Mouse (Mus musculus) midbrain, embryonic 14.5 days (tissue): ENCODE data around the gene Vars2. TPM values are rescaled to one million over a fixed set of nuclear protein-coding genes. Genes with fewer than 3 reads are reported as not detected.
A peak's percentile ranks its signal among the peaks of the same experiment; 100 is the strongest.

Experiments
- ATAC-seq: fragments of 200-750 bp; cut with Nextera tagmentation; 2 replicates; pipeline ENCODE4 v1.8.0; 2017; ENCODE audit warnings: moderate number of reproducible peaks, moderate library complexity; ENCODE audit not compliant: low FRiP score, low TSS enrichment
- DNase-seq: peaks from one replicate; pipeline ENCODE4 v3.0.0-alpha.2; 2015
- H3K27ac ChIP-seq: fragments of 300-500 bp; sonication (generic); replicated peaks from 2 replicates; pipeline ENCODE4 v1.5.1; 2014; ENCODE audit warnings: mild to moderate bottlenecking, low read depth, low read length, moderate library complexity
- H3K27me3 ChIP-seq: fragments of 300-500 bp; sonication (generic); 2 replicates; pipeline ENCODE4 v1.6.1; 2014; ENCODE audit warnings: low read length, control low read depth, mixed read lengths; ENCODE audit not compliant: control insufficient read depth, insufficient read depth
- H3K36me3 ChIP-seq: fragments of 300-500 bp; sonication (generic); 2 replicates; pipeline ENCODE4 v1.6.1; 2014; ENCODE audit warnings: low read length, control low read depth; ENCODE audit not compliant: control insufficient read depth, insufficient read depth
- H3K4me1 ChIP-seq: fragments of 300-500 bp; sonication (generic); 2 replicates; pipeline ENCODE4 v1.6.1; 2014; ENCODE audit warnings: mild to moderate bottlenecking, antibody characterized with exemption, low read length, control low read depth; ENCODE audit not compliant: control insufficient read depth, insufficient read depth
- H3K4me2 ChIP-seq: fragments of 300-500 bp; sonication (generic); 2 replicates; pipeline ENCODE4 v1.6.1; 2014; ENCODE audit warnings: mild to moderate bottlenecking, low read length, moderate library complexity
- H3K4me3 ChIP-seq: fragments of 300-500 bp; sonication (generic); replicated peaks from 2 replicates; pipeline ENCODE4 v1.5.1; 2014; ENCODE audit warnings: low read depth, low read length
- H3K9ac ChIP-seq: fragments of 300-500 bp; sonication (generic); replicated peaks from 2 replicates; pipeline ENCODE4 v1.6.1; 2014; ENCODE audit warnings: mild to moderate bottlenecking, low read length, moderate library complexity
- H3K9me3 ChIP-seq: fragments of 300-500 bp; sonication (generic); 2 replicates; pipeline ENCODE4 v1.6.1; 2016; ENCODE audit warnings: low read length, control low read depth, mixed read lengths; ENCODE audit not compliant: control insufficient read depth
- WGBS: fragments of 180-500 bp; shearing (Covaris S2); extraction: QIAGEN DNeasy Blood & Tissue Kit; methylation state at CpG from one replicate; pipeline ENCODE4 v1.1.7; 2014; 5-methylcytosine and 5-hydroxymethylcytosine counted together
- polyA plus RNA-seq: library from polyadenylated mRNA; unstranded; fragments of >200 nt; fragmentation: Nextera tagmentation; extraction: Ambion mirVana; gene quantifications from 2 replicates; pipeline ENCODE4 v1.2.1, GENCODE M21; 2014

The Vars2 gene
- polyA plus RNA-seq, 1 experiment from 2014 or later = 14.8 TPM

GRCm38 (mm10) chr17:35697759-35698500, 30.5 kb upstream of the Vars2 start:
- Histone ChIP-seq H3K4me3 (peak overlapping the region; percentile 43), H3K9ac (peak overlapping the region; percentile 78), H3K36me3 (peaks cover 9% of the 10 kb centered on the region), H3K27ac (peak overlapping the region; percentile 98), H3K27me3 (no peaks in the 10 kb centered on the region), H3K9me3 (no peaks in the 10 kb centered on the region), H3K4me2 (peak overlapping the region; percentile 89), H3K4me1 (peaks cover 38% of the 10 kb centered on the region)
- ATAC-seq = peak; percentile 68
- peak; percentile 79 for DNase-seq
- WGBS = 2% methylated on average over 15 of the region's 16 CpGs

- ATAC-seq (no peak; the same call in 1 of the 2 replicates), DNase-seq (no peak)
- H3K27me3 ChIP-seq = no peaks in the 10 kb centered on the region
- H3K9ac ChIP-seq = peak overlapping the region; percentile 78
- WGBS = 3% methylated on average over 1 of the region's 1 CpGs
- peak overlapping the region; percentile 43 for H3K4me3 ChIP-seq
- H3K27ac ChIP-seq = peak overlapping the region; percentile 98
- H3K9me3 ChIP-seq = no peaks in the 10 kb centered on the region
- H3K4me2 ChIP-seq = peak overlapping the region; percentile 89
- peaks cover 15% of the 10 kb centered on the region for H3K36me3 ChIP-seq
- peaks cover 37% of the 10 kb centered on the region for H3K4me1 ChIP-seq
These were observed 30.0 kb upstream of the Vars2 start for GRCm38 (mm10) chr17:35697429-35697758.

- DNase-seq (no peak), ATAC-seq (no peak)
- no peaks in the 10 kb centered on the region for H3K9me3 ChIP-seq
- 60% methylated on average over 6 of the region's 6 CpGs for WGBS
- peak overlapping the region; percentile 89 for H3K4me2 ChIP-seq
- H3K36me3 ChIP-seq = peaks cover 20% of the 10 kb centered on the region
- H3K4me1 ChIP-seq = peaks cover 30% of the 10 kb centered on the region
- peak overlapping the region; percentile 78; the same call in 1 of the 2 replicates for H3K9ac ChIP-seq
- H3K27me3 ChIP-seq = no peaks in the 10 kb centered on the region
- H3K27ac ChIP-seq = peak overlapping the region; percentile 98; the same call in 1 of the 2 replicates
- H3K4me3 ChIP-seq = peak overlapping the region; percentile 43
These were observed 29.3 kb upstream of the Vars2 start for GRCm38 (mm10) chr17:35696691-35697090.

- peak; percentile 60 for DNase-seq
These were observed 27.9 kb upstream of the Vars2 start for GRCm38 (mm10) chr17:35695289-35695688.

GRCm38 (mm10) chr17:35693906-35694305, 26.5 kb upstream of the Vars2 start:
- H3K9ac ChIP-seq = no peak overlapping the region
- H3K36me3 ChIP-seq = peaks cover 48% of the 10 kb centered on the region
- no peaks in the 10 kb centered on the region for H3K9me3 ChIP-seq
- no peak overlapping the region for H3K27ac ChIP-seq
- ATAC-seq (no peak), DNase-seq (no peak)
- WGBS = 90% methylated on average over 5 of the region's 5 CpGs
- no peak overlapping the region for H3K4me3 ChIP-seq
- peaks cover 24% of the 10 kb centered on the region for H3K4me1 ChIP-seq
- no peak overlapping the region for H3K4me2 ChIP-seq
- no peaks in the 10 kb centered on the region for H3K27me3 ChIP-seq

More at GRCm38 (mm10) chr17:35695289-35695688, 27.9 kb upstream of the Vars2 start:
- Histone ChIP-seq H3K27ac (no peak overlapping the region), H3K4me3 (no peak overlapping the region), H3K4me2 (no peak overlapping the region), H3K4me1 (peaks cover 30% of the 10 kb centered on the region), H3K9ac (no peak overlapping the region), H3K36me3 (peaks cover 35% of the 10 kb centered on the region), H3K9me3 (no peaks in the 10 kb centered on the region), H3K27me3 (no peaks in the 10 kb centered on the region)
- ATAC-seq = no peak
- WGBS = 97% methylated on average over 2 of the region's 2 CpGs

- Histone ChIP-seq H3K9ac (no peak overlapping the region), H3K4me3 (no peak overlapping the region), H3K27ac (no peak overlapping the region), H3K36me3 (peaks cover 64% of the 10 kb centered on the region), H3K27me3 (no peaks in the 10 kb centered on the region), H3K4me1 (peaks cover 9% of the 10 kb centered on the region), H3K9me3 (no peaks in the 10 kb centered on the region), H3K4me2 (no peak overlapping the region)
- 82% methylated on average over 4 of the region's 4 CpGs for WGBS
- DNase-seq (no peak), ATAC-seq (no peak)
These were observed 25.0 kb upstream of the Vars2 start for GRCm38 (mm10) chr17:35692368-35692767.

GRCm38 (mm10) chr17:35691811-35692210, 24.4 kb upstream of the Vars2 start:
- no peaks in the 10 kb centered on the region for H3K9me3 ChIP-seq
- no peak overlapping the region for H3K4me2 ChIP-seq
- H3K9ac ChIP-seq = no peak overlapping the region
- no peaks in the 10 kb centered on the region for H3K27me3 ChIP-seq
- H3K36me3 ChIP-seq = peaks cover 69% of the 10 kb centered on the region
- ATAC-seq = no peak
- no peak overlapping the region for H3K4me3 ChIP-seq
- WGBS = 85% methylated on average over 4 of the region's 4 CpGs
- no peak for DNase-seq
- peaks cover 4% of the 10 kb centered on the region for H3K4me1 ChIP-seq
- H3K27ac ChIP-seq = no peak overlapping the region

- Histone ChIP-seq H3K4me2 (no peak overlapping the region), H3K9ac (no peak overlapping the region), H3K36me3 (peaks cover 86% of the 10 kb centered on the region), H3K4me3 (no peak overlapping the region), H3K27ac (no peak overlapping the region), H3K9me3 (no peaks in the 10 kb centered on the region), H3K4me1 (peaks cover 10% of the 10 kb centered on the region), H3K27me3 (no peaks in the 10 kb centered on the region)
- DNase-seq (no peak), ATAC-seq (no peak)
- WGBS = 95% methylated on average over 18 of the region's 18 CpGs
These were observed 22.7 kb upstream of the Vars2 start for GRCm38 (mm10) chr17:35689936-35690645.
